Mouse (Mus musculus) cerebellum, adult (tissue): ENCODE results near the gene Pitpnm1.
A peak's percentile ranks its signal among the peaks of the same experiment; 100 is the strongest.

ENCODE experiments used
- ATAC-seq: cut with Nextera tagmentation; 2 replicates; pipeline ENCODE4 v1.9.2; 2017; ENCODE audit warnings: mild to moderate bottlenecking, moderate library complexity, mixed read lengths; ENCODE audit not compliant: insufficient number of reproducible peaks, low FRiP score, low TSS enrichment

Pitpnm1 gene

GRCm38 (mm10) chr19:4151488-4151860, 51.7 kb downstream of the Pitpnm1 start:
- ATAC-seq: no peak

GRCm38 (mm10) chr19:4151898-4152297, 52.1 kb downstream of the Pitpnm1 start:
- no peak for ATAC-seq

DNA sequence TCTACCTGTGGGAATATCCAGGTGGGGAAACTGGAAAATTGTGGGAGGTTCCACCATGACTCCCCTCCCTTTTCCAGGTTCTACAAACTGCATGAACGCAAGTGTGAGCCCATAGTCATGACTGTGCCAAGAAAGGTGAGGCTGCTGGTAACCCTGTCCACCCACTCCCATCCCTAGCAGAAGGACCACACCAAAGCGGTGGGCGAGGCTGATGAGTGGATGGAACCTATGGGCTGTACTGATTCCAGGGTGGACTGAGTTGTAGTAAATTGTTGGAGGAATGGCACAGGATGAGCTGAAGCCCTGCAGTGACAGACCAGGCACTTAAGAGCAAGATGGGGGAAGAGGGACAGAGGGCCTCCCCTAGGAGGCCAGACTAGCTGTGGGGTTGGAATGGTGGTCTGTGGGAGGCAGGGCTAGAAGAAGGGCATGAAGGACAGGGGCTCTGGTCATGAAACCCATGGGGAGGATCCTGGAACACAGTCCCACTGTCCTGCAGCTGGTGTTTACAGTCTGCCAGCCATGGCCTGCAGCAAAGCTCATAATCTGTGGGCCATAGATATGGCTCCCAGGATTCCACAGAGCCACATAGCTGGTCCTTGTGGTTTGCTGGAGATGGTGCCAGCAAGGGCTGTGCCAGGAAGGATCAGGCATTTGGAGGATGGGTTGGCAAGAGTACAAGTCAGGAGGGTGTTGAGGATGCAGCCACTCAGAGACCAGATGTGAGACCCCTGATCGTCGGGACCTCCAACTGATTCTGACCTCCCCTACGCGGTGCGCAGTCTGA, 52.8 kb downstream of the Pitpnm1 start:
- ATAC-seq: no peak

DNA sequence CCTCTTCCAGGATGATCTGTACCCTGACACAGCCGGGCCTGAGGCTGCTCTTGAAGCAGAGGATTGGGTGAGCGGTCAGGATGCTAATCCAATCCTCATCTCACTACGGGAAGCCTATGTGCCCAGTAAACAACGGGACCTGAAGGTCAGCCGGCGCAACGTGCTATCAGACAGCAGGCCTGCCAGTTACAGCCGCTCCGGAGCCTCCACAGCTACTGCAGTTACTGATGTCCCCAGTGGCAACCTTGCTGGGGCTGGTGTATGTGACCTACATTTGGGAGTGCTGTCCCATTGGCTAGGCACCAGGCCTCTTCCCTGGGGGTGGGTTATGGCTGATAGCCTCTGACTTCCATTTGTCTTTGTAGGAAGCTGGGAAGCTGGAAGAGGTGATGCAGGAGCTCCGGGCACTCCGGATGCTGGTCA, 53.4 kb downstream of the Pitpnm1 start, which contains the start of gene Ptprcap:
Ptprcap (plus strand) TSS at position 373 of the 423 bp plus-strand sequence.
- peak; percentile 54; the same call in 1 of the 2 replicates for ATAC-seq

GRCm38 (mm10) chr19:4154437-4155222, 54.8 kb downstream of the Pitpnm1 start:
- ATAC-seq: no peak

GRCm38 (mm10) chr19:4155223-4156072, 55.6 kb downstream of the Pitpnm1 start:
- no peak for ATAC-seq

DNA sequence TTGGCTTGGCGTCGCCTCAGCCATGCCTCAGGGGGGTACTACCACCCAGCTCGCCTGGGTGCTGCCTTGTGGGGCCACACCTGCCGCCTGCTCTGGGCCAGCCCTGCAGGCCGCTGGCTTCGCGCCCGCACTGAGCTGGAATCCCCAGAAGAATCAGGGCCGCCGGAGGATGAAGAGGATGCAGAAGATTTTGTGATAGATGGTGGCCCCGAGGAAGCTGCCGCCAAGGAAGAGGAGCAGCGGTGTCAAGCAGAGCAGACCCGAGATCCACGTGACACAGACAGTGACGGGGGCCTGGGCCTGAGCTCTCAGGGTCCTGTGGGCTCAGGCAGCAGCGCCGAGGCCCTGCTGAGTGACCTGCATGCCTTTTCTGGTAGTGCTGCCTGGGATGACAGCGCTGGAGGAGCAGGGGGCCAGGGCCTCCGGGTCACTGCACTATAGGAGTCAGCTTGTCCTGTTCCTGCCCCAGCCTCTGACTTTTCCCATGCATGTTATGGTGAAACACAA, 56.3 kb downstream of the Pitpnm1 start:
- no peak for ATAC-seq

- no peak for ATAC-seq
Measured at GRCm38 (mm10) chr19:4156771-4157170, 57.0 kb downstream of the Pitpnm1 start.

GRCm38 (mm10) chr19:4159049-4159448, 59.3 kb downstream of the Pitpnm1 start:
- no peak for ATAC-seq

GRCm38 (mm10) chr19:4162646-4163542, 63.1 kb downstream of the Pitpnm1 start, which contains the start of gene Rps6kb2:
Rps6kb2 (minus strand) TSS chr19:4163354.
- peak; percentile 83 for ATAC-seq

DNA sequence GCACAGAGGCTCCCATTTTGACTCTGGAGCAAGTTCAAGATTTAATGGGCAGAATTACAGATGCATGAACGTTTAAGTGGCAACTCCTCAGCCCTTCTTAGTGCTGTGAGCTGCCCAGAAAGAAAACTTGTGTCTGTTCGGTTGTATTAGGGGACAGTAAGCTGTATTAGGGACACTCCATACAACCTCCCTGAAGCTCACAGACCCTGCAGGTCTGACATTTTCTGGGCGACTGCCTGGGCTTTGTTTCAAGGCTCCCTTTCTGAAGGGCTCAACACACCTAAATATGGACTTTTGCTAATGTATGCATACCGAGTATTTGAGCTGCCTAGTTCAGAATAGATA, 63.7 kb downstream of the Pitpnm1 start:
- ATAC-seq: no peak
